Mouse (Mus musculus): Measurements from ENCODE around the gene Sdk1.

GRCm38 (mm10) chr5:141447247-141447646, 206.0 kb downstream of the Sdk1 start:
- TF ChIP-seq EP300 (IDR thresholded peaks at IDR 0.05; ENCODE audit: low read depth) = no peak
- no peak for TF ChIP-seq CTCF (IDR thresholded peaks at IDR 0.05; ENCODE audit: low read depth)

Data from heart, postnatal 0 days (tissue).